Mouse (Mus musculus) 416B (cell line): ENCODE data around the gene Glcci1.

Experiments used
- DNase-seq: peaks from one replicate; pipeline ENCODE4 v3.0.0; 2011; ENCODE audit warnings: low read depth

Glcci1 gene

DNA sequence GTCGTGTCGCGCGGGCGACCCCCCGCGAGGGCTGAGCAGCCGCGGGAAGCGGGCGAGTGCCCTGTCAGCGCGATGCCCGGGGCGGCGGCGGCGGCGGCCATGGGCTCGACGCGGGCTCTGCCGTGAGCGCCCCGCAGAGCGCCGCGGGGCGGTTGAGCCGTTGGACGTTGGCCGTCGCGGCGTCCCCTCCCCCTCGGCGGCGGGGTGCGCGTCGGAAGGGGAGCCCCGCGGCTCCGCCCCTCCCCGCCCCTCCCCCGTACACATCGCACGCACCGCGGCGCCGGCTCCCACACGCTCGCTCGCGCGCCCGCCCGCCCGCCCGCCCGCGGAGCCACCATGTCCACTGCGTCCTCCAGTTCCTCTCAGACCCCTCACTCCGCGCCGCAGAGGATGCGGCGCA lies at the start of gene Glcci1:
Gene Glcci1, plus strand, starts transcription at position 50 of the 400 bp plus-strand sequence.
- DNase-seq = peak; percentile 32

DNA sequence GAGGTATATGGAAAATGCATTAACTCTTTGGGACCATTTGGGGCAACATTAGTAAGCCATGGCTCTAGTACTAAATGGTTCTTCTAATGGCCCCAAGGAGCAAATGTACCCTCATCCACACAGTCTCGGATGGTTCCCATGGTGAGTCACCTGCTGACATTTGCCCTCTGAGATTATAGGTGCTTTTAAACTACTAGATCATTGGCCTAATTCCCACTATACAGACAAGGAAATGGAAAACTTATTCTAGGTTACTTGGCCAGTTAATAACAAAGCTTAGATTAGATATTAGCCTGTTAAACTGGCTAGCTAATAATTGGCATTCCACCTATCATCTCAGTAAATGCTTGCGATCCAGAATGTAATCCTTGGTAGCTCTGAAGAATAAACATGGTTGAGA lies 47.0 kb upstream of the Glcci1 start:
- DNase-seq = no peak

DNA sequence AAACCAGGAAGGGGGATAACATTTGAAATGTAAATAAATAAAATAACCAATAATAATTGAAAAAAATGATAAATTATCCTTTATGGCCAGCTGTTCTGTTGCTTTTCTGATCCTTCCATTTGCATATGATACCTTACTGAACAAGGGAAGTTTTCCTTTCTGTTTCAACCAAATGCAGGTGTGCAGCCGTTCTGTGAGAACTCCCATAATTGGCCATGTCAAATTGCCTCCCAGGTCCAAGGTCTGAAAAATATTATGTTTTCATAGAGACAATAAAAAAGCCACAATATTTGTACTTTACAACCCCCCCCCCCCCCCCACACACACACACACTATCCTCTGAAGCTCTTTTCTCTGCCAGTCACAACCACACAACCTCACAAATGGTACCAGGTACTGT lies 44.0 kb upstream of the Glcci1 start:
- no peak for DNase-seq

DNA sequence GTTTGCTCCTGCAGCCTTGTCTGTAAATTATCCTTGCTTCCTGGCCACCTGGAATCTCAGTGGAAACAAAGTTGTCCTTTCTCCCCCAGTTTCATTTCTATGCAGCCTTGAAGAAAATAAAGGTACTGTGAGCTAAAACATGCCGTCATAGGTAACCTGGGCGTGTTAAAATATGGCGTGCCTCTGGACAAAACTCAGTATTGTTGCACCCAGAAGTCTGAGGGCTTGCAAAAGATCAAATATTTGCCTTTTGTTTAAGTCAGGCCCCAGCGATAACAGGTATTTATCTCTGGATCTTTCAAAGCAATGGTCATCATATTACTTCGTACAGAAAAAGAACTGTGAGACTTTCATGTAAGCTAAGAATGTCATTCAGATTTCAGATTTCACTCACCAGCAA lies 43.4 kb upstream of the Glcci1 start:
- DNase-seq = no peak

DNA sequence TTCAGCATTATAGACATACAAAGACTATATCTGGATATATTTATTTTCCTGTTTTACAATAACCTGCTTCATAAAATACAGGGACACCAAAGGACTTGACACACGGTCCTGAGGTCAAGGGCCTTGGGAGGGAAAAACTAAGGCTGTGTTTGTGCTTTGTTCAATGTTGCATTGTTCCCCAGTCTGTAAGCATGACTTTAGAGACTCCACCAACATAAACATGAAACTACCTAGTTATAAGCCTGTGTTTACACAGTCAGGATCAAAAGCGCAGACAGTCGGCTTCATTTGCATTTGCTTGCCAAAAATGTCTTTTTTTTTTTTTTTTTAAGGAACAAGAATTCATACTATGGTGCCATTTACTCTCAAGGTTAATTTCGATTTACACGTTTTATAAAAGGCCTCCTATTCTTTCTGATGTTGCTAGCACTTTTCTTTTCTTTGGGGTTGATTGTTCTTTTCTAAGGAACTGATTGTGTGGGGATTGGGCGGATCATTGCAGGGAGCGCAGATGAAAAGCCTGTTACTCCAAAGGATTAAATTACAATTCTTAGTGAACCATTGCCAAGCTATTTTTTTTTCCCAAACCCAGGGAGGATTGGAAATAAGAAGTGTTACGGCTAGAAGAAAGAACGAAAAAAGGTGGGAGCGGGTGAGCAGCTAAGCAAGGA lies 41.6 kb upstream of the Glcci1 start:
- no peak for DNase-seq

DNA sequence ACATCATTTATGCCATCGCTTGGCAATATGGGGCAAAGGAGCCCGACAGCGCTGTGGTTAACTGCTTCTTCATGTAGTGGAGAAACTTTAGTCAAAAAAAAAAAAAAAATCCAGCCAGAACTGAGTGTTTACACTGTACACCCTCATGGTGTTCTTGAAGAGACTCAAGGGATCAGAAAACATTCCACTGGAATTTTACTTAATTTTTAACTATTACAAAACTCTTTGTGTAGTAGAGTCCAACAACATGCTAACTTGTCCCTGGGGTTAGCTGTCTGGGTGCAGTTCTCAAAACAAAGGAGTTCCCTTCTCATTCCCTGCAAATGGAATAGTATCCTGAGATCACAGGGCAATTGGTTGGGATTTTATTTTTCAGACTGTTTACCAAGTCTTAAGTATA lies 39.5 kb upstream of the Glcci1 start:
- no peak for DNase-seq

DNA sequence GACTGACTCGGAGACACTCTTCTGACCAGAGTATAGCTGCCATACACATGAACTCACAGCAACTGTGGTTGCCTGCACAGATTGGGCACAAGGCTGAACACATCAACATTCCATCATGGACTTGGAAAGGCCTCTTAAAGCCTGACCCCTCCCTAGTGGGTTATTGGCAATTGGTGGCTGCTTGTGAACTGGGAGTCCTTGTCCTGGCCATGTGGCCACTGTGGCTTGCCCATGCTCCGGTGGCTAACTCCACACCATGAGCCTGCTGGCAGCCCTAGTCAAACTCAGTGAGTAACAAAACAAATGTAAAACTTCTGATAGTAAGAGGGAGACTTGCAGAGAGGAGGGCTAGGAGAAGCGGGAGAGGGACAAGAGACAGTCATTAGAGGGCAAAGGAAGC lies 37.3 kb upstream of the Glcci1 start:
- DNase-seq = no peak

DNA sequence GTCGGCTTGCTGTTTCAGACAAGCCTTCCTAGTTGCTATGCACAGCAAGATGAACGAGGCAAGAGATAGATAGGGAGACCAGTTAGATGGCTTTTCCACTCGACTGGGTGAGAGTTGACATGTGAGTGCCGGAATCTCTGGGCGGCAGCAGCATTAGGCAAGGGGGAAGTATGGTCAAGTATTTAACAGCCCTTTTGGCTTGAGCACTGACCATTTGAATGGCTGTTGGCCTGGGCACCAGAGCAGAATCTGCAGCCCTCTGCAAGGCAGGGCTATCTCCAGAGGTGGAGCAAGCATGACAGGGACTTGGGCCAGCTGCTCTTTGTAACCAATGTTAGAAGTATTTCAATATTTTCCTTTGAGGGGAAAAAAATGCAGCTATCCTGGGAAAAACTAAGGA lies 36.5 kb upstream of the Glcci1 start:
- DNase-seq = no peak

DNA sequence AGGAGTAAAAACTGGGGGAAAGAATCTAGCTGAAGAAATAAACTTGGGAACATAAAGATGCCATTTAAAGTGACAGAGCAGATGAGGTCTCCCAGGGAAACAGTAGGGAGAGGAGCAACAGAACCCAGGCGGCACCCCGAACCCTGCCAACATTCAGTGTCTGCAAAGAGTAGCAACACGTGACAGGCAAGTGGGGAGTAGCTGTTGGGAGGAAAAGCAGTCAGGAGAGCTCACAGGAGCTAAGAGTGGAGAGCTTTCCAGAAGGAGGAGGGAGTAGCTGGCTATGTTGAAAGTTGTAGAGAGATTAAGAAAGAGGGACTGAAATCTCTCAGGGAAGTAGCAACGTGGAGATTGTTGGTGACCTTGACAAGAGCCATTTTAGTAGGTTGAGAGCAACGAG lies 35.9 kb upstream of the Glcci1 start:
- DNase-seq = no peak

DNA sequence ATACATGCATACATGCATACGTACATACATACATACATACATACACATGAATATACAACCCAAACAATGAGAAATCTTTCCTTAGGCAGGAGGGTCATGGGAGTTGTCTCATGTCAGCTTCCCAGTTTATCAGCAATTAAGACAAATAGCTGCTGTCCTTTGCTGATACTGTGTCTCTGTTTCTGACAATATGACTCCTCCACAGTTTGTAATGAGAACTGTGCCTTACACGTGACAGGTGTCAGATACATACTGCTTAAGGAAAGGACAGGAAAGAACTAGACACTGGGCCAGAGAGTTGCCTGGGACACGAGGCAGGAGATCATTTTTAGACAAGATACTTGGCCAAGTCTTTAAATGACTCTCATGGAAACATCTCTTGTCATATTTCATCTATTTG lies 35.1 kb upstream of the Glcci1 start:
- no peak for DNase-seq

DNA sequence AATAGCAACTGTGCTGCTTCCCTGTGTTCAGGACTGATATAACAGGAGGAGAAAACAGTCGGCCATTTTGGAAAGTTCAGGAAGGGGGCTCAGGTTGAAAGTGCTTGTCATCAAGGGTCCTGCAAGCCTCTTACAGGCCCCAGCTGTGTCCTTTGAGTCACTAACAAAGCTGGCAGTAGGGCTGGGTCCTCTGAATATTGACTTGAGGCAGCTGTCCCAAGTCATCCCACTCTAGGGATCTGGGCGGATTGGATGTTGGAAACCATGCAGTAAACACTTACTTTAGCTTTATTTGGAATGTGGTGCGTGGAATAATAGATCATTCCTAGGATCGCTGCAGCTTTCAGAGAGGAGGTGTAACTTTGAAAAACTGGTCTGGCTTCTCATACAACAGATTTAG lies 34.6 kb upstream of the Glcci1 start:
- no peak for DNase-seq

DNA sequence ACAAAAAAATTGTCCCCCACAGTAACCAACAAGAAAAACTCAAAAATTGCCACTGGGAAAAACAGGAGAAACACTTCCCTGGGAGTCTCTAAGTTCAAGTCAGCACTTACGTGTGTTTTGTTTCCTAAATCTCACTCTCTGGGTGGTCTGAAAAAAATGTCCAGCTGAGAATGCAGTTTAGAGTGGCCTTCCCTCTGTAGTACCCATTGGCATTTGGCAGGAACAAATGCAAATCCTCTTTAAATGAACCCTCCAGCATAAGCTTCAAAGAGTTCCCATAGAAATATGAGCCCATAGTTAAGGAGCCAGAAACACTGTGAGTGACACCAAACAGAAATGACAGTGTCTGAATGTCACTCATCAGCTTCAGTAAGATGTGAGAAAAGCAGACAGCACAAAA lies 30.2 kb upstream of the Glcci1 start:
- no peak for DNase-seq

DNA sequence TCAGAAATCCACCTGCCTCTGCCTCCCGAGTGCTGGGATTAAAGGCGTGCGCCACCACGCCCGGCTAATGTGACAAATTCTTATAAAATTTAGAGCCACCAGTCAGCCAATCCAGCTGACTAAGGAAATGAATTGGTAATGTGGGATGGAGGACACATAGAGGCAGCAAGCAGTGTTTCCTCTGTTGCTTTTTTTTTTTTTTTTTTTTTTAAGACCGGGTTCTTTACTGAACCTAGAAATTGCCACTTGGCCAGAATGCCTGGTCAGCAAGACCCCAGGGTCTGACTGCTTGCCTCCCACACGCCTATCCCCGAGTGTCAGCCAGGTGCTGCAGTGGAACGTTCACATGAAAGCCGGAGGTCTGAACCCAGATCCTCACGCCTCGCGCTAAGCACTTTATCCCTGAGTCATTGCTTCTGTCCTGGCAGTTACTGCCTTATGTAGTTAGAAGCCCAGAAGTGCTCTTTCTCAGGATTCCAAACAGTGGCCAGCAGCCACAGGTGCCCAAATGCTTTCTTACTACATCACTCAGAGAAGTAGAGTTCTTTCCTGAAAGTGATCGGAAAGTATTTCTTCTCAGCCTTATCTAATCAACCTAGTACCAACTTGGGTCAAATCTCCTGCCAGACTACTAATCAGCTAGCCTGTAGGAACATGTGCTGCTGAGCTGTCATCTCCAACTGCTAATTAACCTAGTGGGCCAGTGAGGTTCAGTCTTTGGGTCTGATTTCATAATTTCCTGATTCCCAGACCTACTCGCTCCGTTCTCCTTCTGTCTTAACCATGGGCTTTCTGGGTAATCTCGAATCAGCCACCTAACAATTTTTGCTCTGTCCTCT lies 24.7 kb upstream of the Glcci1 start:
- DNase-seq = peak; percentile 28

DNA sequence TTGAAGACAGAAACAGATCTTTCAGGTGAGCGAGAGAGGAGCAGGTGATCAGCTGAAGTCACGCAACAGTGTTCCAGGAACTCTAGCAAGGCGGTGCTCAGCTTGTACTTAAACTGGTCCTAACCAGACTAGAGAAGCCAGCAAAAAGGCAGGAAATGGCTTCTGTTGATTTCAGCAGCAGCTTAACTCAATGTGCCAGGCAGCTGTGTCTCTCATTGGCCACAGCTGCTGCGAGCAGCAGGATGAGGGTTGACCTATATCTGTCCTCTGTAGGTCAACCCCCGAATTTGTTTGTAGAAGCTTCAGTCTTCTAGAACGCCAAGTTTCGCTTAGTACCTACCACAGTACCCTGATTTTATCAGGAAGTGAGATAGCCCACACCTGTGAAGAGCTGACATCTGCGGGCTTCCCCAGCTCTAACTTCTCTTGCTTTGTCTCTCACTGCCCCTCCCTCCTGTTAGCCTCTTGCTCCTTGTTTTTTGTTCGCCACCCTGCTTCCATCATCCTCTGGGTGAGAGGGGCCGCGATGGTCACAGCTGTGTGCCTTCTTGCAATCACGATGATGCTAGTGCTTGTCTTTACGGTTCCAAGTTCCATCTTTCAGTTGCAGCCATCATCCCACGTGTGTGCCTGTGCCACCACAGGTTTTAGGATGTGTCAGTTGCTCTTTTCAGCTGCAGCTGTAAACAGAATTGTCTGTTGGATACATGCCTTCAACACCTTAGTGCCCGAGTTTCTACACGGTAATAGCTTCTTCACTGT lies 23.8 kb upstream of the Glcci1 start:
- DNase-seq = peak; percentile 9

DNA sequence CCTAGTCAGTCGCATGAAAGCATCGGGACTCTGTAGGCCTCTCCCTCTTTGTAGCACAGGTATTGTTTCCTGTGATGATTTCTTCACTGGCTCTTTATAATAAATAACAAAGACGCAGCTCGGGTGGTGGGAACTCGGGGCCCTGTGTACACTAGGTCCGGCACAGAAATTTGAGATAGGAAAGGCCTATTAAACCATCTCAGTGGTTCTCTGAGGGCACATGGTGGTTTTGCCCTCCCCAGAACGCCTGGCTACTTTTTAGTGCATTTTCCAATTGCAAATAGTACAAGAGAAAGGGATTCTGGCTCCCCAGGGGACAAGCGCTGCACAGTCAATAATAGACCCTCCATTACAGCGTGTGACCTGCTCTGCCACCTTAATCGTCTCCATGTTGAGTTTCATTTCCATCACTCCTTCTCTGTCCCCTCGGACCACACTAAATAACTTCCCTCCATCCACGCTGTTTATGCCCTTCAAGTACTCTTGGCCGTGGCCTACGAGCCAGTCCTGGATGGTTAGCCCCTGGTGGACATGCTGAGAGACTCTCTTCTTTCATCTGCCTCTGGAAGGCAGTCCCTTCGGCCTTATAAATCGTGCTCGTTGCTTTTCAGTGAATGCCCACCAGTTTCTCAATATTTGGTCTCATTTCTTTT lies 22.9 kb upstream of the Glcci1 start:
- no peak for DNase-seq

DNA sequence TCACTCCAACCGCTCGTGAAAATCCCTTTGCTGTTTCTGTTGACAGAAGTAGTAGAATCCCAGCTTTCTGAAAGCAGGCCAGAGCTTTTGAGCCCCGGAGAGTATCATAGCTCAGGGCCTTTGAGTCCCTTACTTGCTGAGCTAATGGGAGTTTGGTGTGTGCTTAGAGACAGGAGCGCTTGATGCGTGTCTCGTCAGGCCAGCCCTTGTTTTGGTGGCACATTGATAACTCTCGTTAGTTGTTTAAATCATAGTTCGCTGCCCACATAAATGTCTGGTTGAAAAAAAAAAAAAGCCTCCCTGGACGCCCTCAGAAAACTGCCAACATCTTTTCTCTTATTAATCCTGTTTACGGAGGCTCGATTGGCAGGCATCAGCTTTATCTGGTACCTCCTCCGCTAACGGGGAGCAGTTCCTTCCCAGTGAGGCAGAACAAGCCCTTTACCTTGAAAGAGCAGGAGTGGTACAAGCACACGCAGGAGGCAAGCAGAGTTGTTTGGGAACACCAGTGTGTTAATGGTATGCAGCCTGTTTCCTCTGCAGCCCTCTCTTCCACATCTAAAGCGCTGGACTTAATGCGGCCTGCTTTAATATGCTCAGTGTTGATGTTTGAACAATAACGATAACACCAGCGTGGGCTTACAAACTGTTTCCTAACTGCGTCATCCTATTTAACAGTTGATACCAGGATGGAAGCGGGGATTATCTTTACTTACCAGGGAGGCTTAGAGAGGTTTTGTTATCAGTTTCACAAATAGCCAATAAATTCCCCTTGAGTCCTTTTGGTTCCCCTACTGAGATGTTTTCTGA lies 22.2 kb upstream of the Glcci1 start:
- DNase-seq = no peak

DNA sequence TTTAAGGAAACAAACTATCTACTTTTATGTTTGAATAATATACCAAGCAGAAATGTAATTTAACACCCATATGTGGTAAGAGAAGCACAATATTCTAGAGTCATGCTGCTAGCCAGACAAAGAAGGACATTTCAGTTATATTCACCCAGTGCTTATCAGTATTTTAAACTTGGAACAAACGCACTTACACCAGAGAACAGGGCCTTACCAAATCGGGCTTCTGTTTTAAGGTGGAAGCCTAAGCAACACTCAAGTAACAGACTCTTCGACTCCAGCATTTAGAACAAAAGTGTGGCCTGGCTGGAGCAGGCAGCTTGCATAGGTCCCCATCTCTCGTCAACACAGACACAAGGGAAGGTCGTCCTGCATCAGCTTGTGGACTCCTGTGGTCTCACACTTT lies 21.2 kb upstream of the Glcci1 start:
- DNase-seq = no peak

DNA sequence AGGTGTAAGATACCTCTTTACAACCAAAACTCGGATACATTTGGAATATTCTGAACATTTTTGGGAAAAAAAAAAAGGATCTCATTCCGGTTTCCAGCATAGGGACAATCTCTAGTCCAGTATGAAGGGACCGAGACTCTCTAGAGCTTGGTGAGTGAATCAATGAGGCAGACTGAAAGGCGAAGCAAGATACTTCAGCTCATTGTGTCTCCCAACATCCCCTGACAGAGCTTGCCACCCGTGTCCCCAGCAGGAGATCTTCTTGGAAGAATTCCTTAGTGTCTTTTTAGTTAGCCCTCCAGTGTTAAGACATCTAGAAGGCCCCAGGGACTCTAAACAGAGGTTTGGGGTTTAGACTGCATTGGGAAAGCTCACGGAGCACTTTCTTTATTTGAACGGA lies 20.1 kb upstream of the Glcci1 start:
- DNase-seq = no peak

DNA sequence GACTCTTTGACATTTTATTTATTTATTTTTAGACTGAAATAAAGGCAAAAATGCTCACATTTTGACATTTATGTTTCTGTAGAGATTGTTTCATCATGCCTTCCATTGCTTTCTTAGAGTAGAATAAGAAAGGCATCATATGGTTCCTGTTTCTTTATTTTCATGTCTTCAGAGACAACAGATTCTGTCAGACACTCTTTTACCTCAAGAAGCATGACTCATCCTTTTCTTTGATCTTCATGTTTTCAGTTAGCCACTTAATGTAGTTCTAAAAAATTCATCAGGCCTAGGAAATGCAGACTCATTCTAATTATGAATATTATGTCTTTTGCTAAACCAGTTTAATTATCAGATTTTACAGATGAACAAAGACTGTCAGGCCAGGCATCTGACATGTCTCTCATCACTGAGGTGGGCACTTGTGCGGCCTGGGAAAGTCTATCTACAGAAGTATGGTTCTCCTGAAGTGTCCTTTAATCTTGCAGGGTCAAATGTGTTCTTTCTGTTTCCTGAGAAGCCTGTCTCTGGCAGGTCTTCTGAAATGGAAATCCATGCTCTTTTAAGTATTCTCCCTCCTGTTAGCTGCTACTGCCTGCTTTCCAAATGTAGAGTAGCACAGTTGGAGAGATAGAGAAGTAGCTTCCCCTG lies 19.3 kb upstream of the Glcci1 start:
- DNase-seq = peak; percentile 11

DNA sequence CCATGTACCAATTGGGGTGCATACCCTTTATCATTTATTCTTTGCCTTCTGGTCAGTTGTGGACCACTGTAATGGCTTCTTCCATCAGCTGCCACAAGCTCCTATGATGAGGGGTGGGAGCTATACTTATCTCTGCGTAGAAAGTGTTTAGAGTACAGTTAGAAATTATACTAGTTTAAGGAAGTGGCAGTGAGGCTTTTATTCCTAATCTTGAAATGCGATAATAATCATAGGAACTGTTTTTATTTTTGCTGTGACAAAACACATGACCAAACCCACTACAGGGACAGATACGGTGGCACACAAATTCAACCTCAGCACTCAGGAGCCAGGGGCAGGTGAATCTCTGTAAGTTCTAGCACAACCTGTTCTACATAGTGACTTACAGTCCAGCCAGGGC lies 17.2 kb upstream of the Glcci1 start:
- DNase-seq = no peak
